Mouse (Mus musculus): ENCODE results near the gene Pxdn. TPM values are rescaled to one million over a fixed set of nuclear protein-coding genes. Genes with fewer than 3 reads are reported as not detected.

Pxdn gene
- polyA plus RNA-seq, 1 experiment from 2014 or later: 117 TPM

DNA sequence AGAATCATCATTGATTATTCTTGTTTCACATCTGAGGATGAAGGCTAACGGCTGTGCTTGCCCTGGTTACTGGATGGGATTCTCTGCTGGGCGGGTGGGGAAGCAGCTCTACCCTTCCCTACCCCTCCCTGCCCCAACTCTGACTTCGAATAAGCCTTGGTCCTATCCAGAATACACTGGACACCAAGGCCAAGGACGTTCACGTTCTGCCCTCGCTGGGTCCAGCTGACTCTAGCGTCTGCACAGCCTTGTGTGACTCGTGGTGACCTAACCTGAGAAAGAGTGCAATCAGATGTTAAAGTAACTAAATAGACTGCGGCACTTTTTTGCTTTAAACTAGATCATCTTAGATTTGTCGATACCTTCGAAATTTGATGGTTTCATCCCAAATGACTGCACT is 15.9 kb upstream of the Pxdn start:
- 81% methylated on average over 11 of the region's 11 CpGs for WGBS
- Histone ChIP-seq H3K9me3 (ENCODE audit: control insufficient read depth, low read depth, low read length) (no peaks in the 10 kb centered on the region), H3K36me3 (ENCODE audit: control insufficient read depth, insufficient read depth, low read length) (no peaks in the 10 kb centered on the region), H3K27ac (ENCODE audit: low read length) (no peak overlapping the region), H3K27me3 (ENCODE audit: control insufficient read depth, insufficient read depth, low read length) (no peaks in the 10 kb centered on the region), H3K4me1 (ENCODE audit: control insufficient read depth, insufficient read depth, low read length) (no peaks in the 10 kb centered on the region), H3K4me2 (replicated peaks; ENCODE audit: low read depth, low read length) (no peak overlapping the region), H3K4me3 (ENCODE audit: low read depth, low read length) (no peak overlapping the region), H3K9ac (replicated peaks; ENCODE audit: low read depth, low read length) (no peak overlapping the region)
- no peak for ATAC-seq (ENCODE audit: insufficient number of reproducible peaks, insufficient read depth, low FRiP score, low read depth)

DNA sequence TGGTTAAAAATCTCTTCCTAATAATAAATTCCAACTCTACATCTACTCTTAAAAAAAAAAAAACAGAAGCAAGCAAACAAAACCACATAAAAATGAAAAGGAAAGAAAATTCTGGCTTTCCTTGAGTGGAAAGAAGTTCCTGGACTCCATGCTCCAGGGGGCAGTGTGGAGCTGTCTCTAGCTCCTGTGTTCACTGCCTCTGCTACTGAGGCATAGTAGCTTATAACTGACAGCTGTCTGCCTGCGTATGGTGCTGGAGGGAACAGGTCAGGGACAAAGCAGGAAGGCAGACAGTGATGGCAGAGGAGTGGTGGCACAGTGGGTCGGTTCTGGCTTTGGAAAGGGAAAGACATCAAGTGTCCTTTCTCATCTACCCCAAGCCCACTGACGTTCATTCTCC is 10.5 kb upstream of the Pxdn start:
- Histone ChIP-seq H3K9me3 (ENCODE audit: control insufficient read depth, low read depth, low read length) (no peaks in the 10 kb centered on the region), H3K4me1 (ENCODE audit: control insufficient read depth, insufficient read depth, low read length) (no peaks in the 10 kb centered on the region), H3K9ac (replicated peaks; ENCODE audit: low read depth, low read length) (no peak overlapping the region), H3K4me2 (replicated peaks; ENCODE audit: low read depth, low read length) (no peak overlapping the region), H3K27ac (ENCODE audit: low read length) (no peak overlapping the region), H3K4me3 (ENCODE audit: low read depth, low read length) (no peak overlapping the region), H3K27me3 (ENCODE audit: control insufficient read depth, insufficient read depth, low read length) (no peaks in the 10 kb centered on the region), H3K36me3 (ENCODE audit: control insufficient read depth, insufficient read depth, low read length) (no peaks in the 10 kb centered on the region)
- no peak for ATAC-seq (ENCODE audit: insufficient number of reproducible peaks, insufficient read depth, low FRiP score, low read depth)
- 50% methylated on average over 3 of the region's 3 CpGs for WGBS

DNA sequence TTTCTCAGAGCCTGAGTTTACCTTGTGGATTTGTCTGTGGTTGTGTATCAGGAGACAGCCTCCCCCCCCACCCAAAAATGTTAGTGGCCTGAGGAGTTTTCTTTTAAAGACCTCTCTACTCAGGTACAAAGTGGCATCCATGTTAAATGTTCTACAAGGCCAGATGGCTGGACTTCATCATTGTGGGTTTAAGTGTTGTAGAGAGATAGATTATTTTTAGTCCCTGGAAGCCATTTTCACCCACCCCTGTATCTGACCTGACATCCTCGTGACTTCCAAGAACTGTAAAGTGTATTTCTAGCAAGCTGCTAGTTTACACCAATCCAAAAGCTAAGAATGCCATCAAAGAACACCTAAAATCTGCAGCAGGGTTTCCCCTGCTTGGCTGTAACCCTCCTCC is 6.8 kb upstream of the Pxdn start:
- no peaks in the 10 kb centered on the region for H3K27me3 ChIP-seq (ENCODE audit: control insufficient read depth, insufficient read depth, low read length)
- no peak overlapping the region for H3K27ac ChIP-seq (ENCODE audit: low read length)
- ATAC-seq (ENCODE audit: insufficient number of reproducible peaks, insufficient read depth, low FRiP score, low read depth): no peak
- no peaks in the 10 kb centered on the region for H3K9me3 ChIP-seq (ENCODE audit: control insufficient read depth, low read depth, low read length)
- no peak overlapping the region for H3K4me2 ChIP-seq (replicated peaks; ENCODE audit: low read depth, low read length)
- WGBS: 52% methylated on average over 1 of the region's 1 CpGs
- H3K36me3 ChIP-seq (ENCODE audit: control insufficient read depth, insufficient read depth, low read length): no peaks in the 10 kb centered on the region
- H3K4me1 ChIP-seq (ENCODE audit: control insufficient read depth, insufficient read depth, low read length): no peaks in the 10 kb centered on the region
- no peak overlapping the region for H3K4me3 ChIP-seq (ENCODE audit: low read depth, low read length)
- no peak overlapping the region for H3K9ac ChIP-seq (replicated peaks; ENCODE audit: low read depth, low read length)

DNA sequence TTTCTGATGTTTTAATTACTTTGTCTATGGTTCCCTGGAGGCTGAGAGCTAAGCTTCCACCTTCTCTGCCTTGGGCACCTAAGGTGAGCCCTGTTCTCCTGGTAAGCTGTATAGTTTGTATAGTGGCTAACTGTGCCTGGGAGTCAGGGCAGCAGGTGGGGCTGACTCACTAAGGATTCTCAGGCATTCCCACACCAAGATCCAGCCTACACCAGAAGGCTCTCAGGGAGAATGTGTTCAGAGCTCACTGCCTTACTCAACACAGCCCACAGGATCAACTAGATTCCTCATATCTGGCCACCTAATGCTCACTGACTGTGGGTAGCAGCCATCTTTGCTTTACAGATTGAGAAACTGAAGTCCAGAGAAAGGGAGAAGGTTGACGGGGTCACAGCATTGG is 4.5 kb upstream of the Pxdn start:
- Histone ChIP-seq H3K27ac (ENCODE audit: low read length) (no peak overlapping the region), H3K36me3 (ENCODE audit: control insufficient read depth, insufficient read depth, low read length) (no peaks in the 10 kb centered on the region), H3K4me2 (replicated peaks; ENCODE audit: low read depth, low read length) (no peak overlapping the region), H3K9me3 (ENCODE audit: control insufficient read depth, low read depth, low read length) (no peaks in the 10 kb centered on the region), H3K4me3 (ENCODE audit: low read depth, low read length) (no peak overlapping the region), H3K27me3 (ENCODE audit: control insufficient read depth, insufficient read depth, low read length) (no peaks in the 10 kb centered on the region), H3K9ac (replicated peaks; ENCODE audit: low read depth, low read length) (no peak overlapping the region), H3K4me1 (ENCODE audit: control insufficient read depth, insufficient read depth, low read length) (0 out of 2 replicates have a peak, but pooled peaks cover 3% of the 10 kb centered on the region)
- ATAC-seq (ENCODE audit: insufficient number of reproducible peaks, insufficient read depth, low FRiP score, low read depth): no peak
- WGBS: 95% methylated on average over 1 of the region's 1 CpGs

DNA sequence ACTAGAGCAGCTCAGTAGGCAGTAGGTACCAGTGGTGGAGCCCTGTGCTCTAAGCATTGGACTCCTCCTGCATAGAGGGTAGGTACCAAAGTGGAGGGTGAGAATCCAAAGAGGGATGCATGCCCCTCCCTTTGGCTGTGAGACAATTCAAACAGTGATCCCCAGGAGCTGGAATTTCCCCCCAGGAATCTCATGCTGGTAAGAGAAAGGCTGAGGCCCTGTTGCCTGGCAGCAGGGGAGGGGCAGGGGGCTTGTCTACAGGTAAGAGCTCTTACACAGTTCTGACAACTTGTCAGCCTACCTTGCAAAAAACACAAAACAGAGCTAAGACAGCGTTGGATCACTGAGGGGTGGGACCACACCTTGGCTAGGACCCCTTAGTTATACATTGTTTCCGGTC is 3.9 kb upstream of the Pxdn start:
- Histone ChIP-seq H3K36me3 (ENCODE audit: control insufficient read depth, insufficient read depth, low read length) (no peaks in the 10 kb centered on the region), H3K4me2 (replicated peaks; ENCODE audit: low read depth, low read length) (no peak overlapping the region), H3K9me3 (ENCODE audit: control insufficient read depth, low read depth, low read length) (no peaks in the 10 kb centered on the region), H3K4me3 (ENCODE audit: low read depth, low read length) (no peak overlapping the region), H3K27me3 (ENCODE audit: control insufficient read depth, insufficient read depth, low read length) (no peaks in the 10 kb centered on the region), H3K9ac (replicated peaks; ENCODE audit: low read depth, low read length) (no peak overlapping the region), H3K27ac (ENCODE audit: low read length) (no peak overlapping the region), H3K4me1 (ENCODE audit: control insufficient read depth, insufficient read depth, low read length) (0 out of 2 replicates have a peak, but pooled peaks cover 3% of the 10 kb centered on the region)
- 53% methylated on average over 2 of the region's 2 CpGs for WGBS
- ATAC-seq (ENCODE audit: insufficient number of reproducible peaks, insufficient read depth, low FRiP score, low read depth): no peak

DNA sequence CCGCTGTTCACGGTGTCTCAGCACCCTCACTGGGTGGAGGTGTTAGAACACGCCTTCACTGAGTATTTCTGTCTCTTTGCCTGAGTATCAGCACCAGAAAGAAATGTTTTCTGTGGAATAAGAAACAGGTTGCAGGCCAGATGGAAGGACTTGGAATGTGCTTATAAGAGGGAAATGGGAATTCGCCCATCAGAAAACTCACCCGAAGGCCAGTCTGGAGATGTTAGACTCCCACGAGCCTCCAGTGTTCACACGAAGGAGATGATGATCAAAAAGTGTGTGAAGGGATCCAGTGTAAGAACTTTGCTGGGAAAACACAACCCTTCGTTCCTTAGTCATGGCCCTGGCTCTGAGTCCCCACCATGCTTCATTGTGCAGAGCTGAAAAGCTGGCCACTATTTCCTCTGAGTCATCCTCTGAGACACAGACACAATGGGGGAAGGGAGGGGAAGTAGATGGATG is 3.3 kb upstream of the Pxdn start:
- no peak overlapping the region for H3K4me2 ChIP-seq (replicated peaks; ENCODE audit: low read depth, low read length)
- no peak overlapping the region for H3K27ac ChIP-seq (ENCODE audit: low read length)
- H3K9me3 ChIP-seq (ENCODE audit: control insufficient read depth, low read depth, low read length): no peaks in the 10 kb centered on the region
- no peaks in the 10 kb centered on the region for H3K27me3 ChIP-seq (ENCODE audit: control insufficient read depth, insufficient read depth, low read length)
- H3K9ac ChIP-seq (replicated peaks; ENCODE audit: low read depth, low read length): no peak overlapping the region
- no peak overlapping the region for H3K4me3 ChIP-seq (ENCODE audit: low read depth, low read length)
- no peak for ATAC-seq (ENCODE audit: insufficient number of reproducible peaks, insufficient read depth, low FRiP score, low read depth)
- no peaks in the 10 kb centered on the region for H3K36me3 ChIP-seq (ENCODE audit: control insufficient read depth, insufficient read depth, low read length)
- peaks cover 4% of the 10 kb centered on the region; the same call in 1 of the 2 replicates for H3K4me1 ChIP-seq (ENCODE audit: control insufficient read depth, insufficient read depth, low read length)
- 66% methylated on average over 8 of the region's 8 CpGs for WGBS

DNA sequence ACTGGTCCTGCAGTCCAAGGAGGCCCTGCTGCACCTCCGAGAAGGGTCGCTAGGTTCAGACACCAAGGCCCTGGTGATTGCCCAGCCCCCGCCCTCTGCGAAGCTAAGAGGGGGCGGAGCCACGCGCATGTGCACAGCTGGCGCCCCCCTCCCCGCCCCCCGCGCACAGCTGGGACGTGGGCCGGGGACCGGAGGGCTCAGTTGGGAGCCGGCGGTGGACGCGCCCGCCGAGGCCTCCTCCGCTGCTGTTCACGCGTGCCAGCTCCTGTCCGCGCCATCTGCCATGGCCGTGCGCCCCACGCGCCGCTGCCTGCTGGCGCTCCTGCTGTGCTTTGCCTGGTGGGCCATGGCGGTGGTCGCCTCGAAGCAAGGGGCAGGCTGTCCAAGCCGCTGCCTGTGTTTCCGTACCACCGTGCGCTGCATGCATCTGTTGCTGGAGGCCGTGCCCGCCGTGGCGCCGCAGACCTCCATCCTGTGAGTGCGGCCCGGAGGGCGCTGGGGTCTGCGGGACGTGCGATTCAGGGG is 505 bp downstream of the Pxdn start:
- WGBS: 0% methylated on average over 22 of the region's 49 CpGs

DNA sequence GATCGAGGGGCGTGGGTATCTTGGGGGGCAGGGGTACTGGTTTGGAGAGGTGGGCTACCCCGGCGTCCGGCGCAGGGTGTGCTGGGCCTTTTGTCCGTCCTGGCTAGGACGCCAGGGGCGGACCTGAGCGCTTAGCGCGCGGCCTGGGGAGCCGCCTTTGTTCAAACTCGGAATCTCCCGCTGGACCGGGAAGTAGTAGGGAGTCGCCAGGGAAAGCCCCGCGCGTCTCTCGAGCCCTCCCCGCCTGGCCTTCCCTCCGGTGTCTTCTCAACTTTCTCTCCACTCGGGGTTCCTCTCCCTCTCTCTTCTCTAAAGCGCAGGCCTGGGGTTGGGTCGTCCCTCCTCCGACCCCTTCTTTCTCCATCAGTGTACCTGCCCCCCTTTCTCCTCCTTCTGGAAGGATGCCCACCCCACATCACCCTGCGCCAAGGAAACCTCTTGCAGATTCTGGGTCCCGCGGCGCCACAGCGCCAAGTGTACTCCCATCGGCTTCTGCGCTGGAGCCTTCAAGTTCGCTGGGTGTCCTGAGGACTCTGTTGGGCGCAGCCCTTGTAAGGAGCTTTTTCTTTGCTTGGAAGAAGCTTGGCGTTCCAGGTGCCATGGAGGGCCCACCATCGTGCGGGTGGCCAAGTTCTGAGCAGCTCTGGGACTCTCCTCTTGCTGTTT is 1.1 kb downstream of the Pxdn start:
- ATAC-seq (ENCODE audit: insufficient number of reproducible peaks, insufficient read depth, low FRiP score, low read depth): peak; percentile 78
- peak overlapping the region; percentile 88 for H3K4me3 ChIP-seq (ENCODE audit: low read depth, low read length)
- H3K4me2 ChIP-seq (replicated peaks; ENCODE audit: low read depth, low read length): peak overlapping the region; percentile 80
- no peaks in the 10 kb centered on the region for H3K27me3 ChIP-seq (ENCODE audit: control insufficient read depth, insufficient read depth, low read length)
- H3K4me1 ChIP-seq (ENCODE audit: control insufficient read depth, insufficient read depth, low read length): peaks cover 23% of the 10 kb centered on the region; the same call in 1 of the 2 replicates
- WGBS: under 1% methylated on average over 40 of the region's 40 CpGs
- no peaks in the 10 kb centered on the region; the same call in 1 of the 2 replicates for H3K36me3 ChIP-seq (ENCODE audit: control insufficient read depth, insufficient read depth, low read length)
- no peaks in the 10 kb centered on the region for H3K9me3 ChIP-seq (ENCODE audit: control insufficient read depth, low read depth, low read length)
- H3K27ac ChIP-seq (ENCODE audit: low read length): peak overlapping the region; percentile 93
- H3K9ac ChIP-seq (replicated peaks; ENCODE audit: low read depth, low read length): peak overlapping the region; percentile 89

More for the DNA sequence above, 505 bp downstream of the Pxdn start:
- Histone ChIP-seq H3K27ac (ENCODE audit: low read length) (peak overlapping the region; percentile 93), H3K36me3 (ENCODE audit: control insufficient read depth, insufficient read depth, low read length) (no peaks in the 10 kb centered on the region; the same call in 1 of the 2 replicates), H3K4me3 (ENCODE audit: low read depth, low read length) (peak overlapping the region; percentile 88), H3K9me3 (ENCODE audit: control insufficient read depth, low read depth, low read length) (no peaks in the 10 kb centered on the region), H3K9ac (replicated peaks; ENCODE audit: low read depth, low read length) (peak overlapping the region; percentile 89), H3K4me1 (ENCODE audit: control insufficient read depth, insufficient read depth, low read length) (peaks cover 23% of the 10 kb centered on the region; the same call in 1 of the 2 replicates), H3K27me3 (ENCODE audit: control insufficient read depth, insufficient read depth, low read length) (no peaks in the 10 kb centered on the region), H3K4me2 (replicated peaks; ENCODE audit: low read depth, low read length) (peak overlapping the region; percentile 80)
- peak; percentile 89 for ATAC-seq (ENCODE audit: insufficient number of reproducible peaks, insufficient read depth, low FRiP score, low read depth)
